Mouse (Mus musculus) thymus, adult 2 months (tissue): ENCODE results near the gene Ppil1. TPM values are rescaled to one million over a fixed set of nuclear protein-coding genes. Genes with fewer than 3 reads are reported as not detected.

Experiments
- DNase-seq: peaks from one replicate; pipeline ENCODE4 v3.0.0; 2021
- H3K27ac ChIP-seq: fragments of 200-500 bp; 2 replicates; pipeline ENCODE4 v1.5.1; 2012; ENCODE audit warnings: low read length, control low read depth; ENCODE audit not compliant: control insufficient read depth, insufficient read depth
- H3K27me3 ChIP-seq: fragments of 200-500 bp; 2 replicates; pipeline ENCODE4 v1.6.1; 2012; ENCODE audit warnings: mild to moderate bottlenecking, low read length, moderate library complexity, mixed read lengths; ENCODE audit not compliant: control insufficient read depth, insufficient read depth
- H3K36me3 ChIP-seq: fragments of 200-500 bp; 2 replicates; pipeline ENCODE4 v1.6.1; 2012; ENCODE audit warnings: mild to moderate bottlenecking, low read length, moderate library complexity; ENCODE audit not compliant: control insufficient read depth, insufficient read depth
- H3K4me1 ChIP-seq: fragments of 200-500 bp; replicated peaks from 2 replicates; pipeline ENCODE4 v1.6.1; 2012; ENCODE audit warnings: low read length; ENCODE audit not compliant: control insufficient read depth, insufficient read depth
- H3K4me3 ChIP-seq: fragments of 200-500 bp; 2 replicates; pipeline ENCODE4 v1.5.1; 2012; ENCODE audit warnings: mild to moderate bottlenecking, low read length, control low read depth, moderate library complexity; ENCODE audit not compliant: control insufficient read depth, insufficient read depth
- CTCF ChIP-seq: fragments of 200-500 bp; IDR thresholded peaks from 2 replicates; pipeline ENCODE4 v1.5.1; 2012; ENCODE audit warnings: mild to moderate bottlenecking, control low read depth, low read length, moderate library complexity, borderline replicate concordance; ENCODE audit not compliant: control insufficient read depth, poor library complexity, insufficient read depth; ENCODE audit errors: extremely low read depth
- POLR2A ChIP-seq: fragments of 200-500 bp; IDR thresholded peaks from 2 replicates; pipeline ENCODE4 v1.6.1; 2012; ENCODE audit warnings: mild to moderate bottlenecking, low read length, control low read depth, moderate library complexity; ENCODE audit not compliant: control insufficient read depth, poor library complexity, insufficient read depth; ENCODE audit errors: extremely low read depth
- WGBS: fragments of 180-500 bp; shearing (Covaris S2); methylation state at CpG from one replicate; pipeline ENCODE4 v1.1.7; 2018; 5-methylcytosine and 5-hydroxymethylcytosine counted together
- polyA plus RNA-seq: library from polyadenylated mRNA; depleted of rRNA; stranded (reverse); fragments of >200 nt; gene quantifications from 2 replicates; pipeline ENCODE4 v1.2.3, GENCODE M21; 2012

Gene Ppil1
- polyA plus RNA-seq, 1 experiment = 57.1 TPM

- Histone ChIP-seq H3K36me3 (no peaks in the 10 kb centered on the region), H3K27me3 (no peaks in the 10 kb centered on the region), H3K4me3 (no peak overlapping the region), H3K4me1 (peaks cover 6% of the 10 kb centered on the region), H3K27ac (no peak overlapping the region)
- no peak for DNase-seq
- TF ChIP-seq POLR2A = no peak
- no peak for TF ChIP-seq CTCF
- 89% methylated on average over 3 of the region's 3 CpGs for WGBS
Observed at GRCm38 (mm10) chr17:29292996-29293395, 29.0 kb upstream of the Ppil1 start.

- Histone ChIP-seq H3K4me3 (no peak overlapping the region), H3K27me3 (no peaks in the 10 kb centered on the region), H3K36me3 (no peaks in the 10 kb centered on the region), H3K27ac (no peak overlapping the region), H3K4me1 (no peaks in the 10 kb centered on the region)
- no peak for DNase-seq
- TF ChIP-seq CTCF = no peak
- TF ChIP-seq POLR2A = no peak
- 89% methylated on average over 7 of the region's 7 CpGs for WGBS
Observed at GRCm38 (mm10) chr17:29291793-29292192, 27.8 kb upstream of the Ppil1 start.

GRCm38 (mm10) chr17:29282216-29282952, 18.4 kb upstream of the Ppil1 start:
- no peak for DNase-seq
- Histone ChIP-seq H3K27me3 (no peaks in the 10 kb centered on the region; the same call in 1 of the 2 replicates), H3K36me3 (peaks cover 9% of the 10 kb centered on the region), H3K27ac (no peak overlapping the region), H3K4me3 (no peak overlapping the region), H3K4me1 (peaks cover 7% of the 10 kb centered on the region)
- TF ChIP-seq CTCF (no peak), POLR2A (no peak)
- 97% methylated on average over 21 of the region's 21 CpGs for WGBS

GRCm38 (mm10) chr17:29281541-29281940, 17.6 kb upstream of the Ppil1 start:
- Histone ChIP-seq H3K36me3 (peaks cover 9% of the 10 kb centered on the region), H3K4me1 (peaks cover 7% of the 10 kb centered on the region), H3K27ac (no peak overlapping the region), H3K4me3 (no peak overlapping the region), H3K27me3 (no peaks in the 10 kb centered on the region; the same call in 1 of the 2 replicates)
- WGBS = 97% methylated on average over 5 of the region's 5 CpGs
- no peak for DNase-seq
- TF ChIP-seq POLR2A (no peak), CTCF (no peak)

- H3K27me3 ChIP-seq = no peaks in the 10 kb centered on the region; the same call in 1 of the 2 replicates
- peaks cover 7% of the 10 kb centered on the region for H3K4me1 ChIP-seq
- WGBS = 19% methylated on average over 5 of the region's 5 CpGs
- TF ChIP-seq CTCF (no peak), POLR2A (no peak)
- H3K36me3 ChIP-seq = peaks cover 9% of the 10 kb centered on the region
- H3K27ac ChIP-seq = no peak overlapping the region
- H3K4me3 ChIP-seq = no peak overlapping the region
- peak; percentile 86 for DNase-seq
Observed at GRCm38 (mm10) chr17:29280422-29280821, 16.4 kb upstream of the Ppil1 start.

- no peak for DNase-seq
- Histone ChIP-seq H3K27me3 (no peaks in the 10 kb centered on the region), H3K4me1 (peaks cover 5% of the 10 kb centered on the region), H3K27ac (no peak overlapping the region), H3K4me3 (no peak overlapping the region), H3K36me3 (no peaks in the 10 kb centered on the region)
- TF ChIP-seq POLR2A = no peak
- TF ChIP-seq CTCF = no peak
- 93% methylated on average over 11 of the region's 11 CpGs for WGBS
Observed at GRCm38 (mm10) chr17:29273889-29274288, 9.9 kb upstream of the Ppil1 start.
